ENCODE assay signal across 19 mouse cellular contexts in genomic region chr2:169445877-169446276, GRCm38 (mm10).
DNase-seq lines count a peak whose midpoint lies in the region; ATAC-seq and TF ChIP-seq lines count a peak whose summit lies in the region.
"Had no signal": no experiment of that assay in that cellular context is flagged by ENCODE, and none has a peak within 500 bp of the region (broad histone marks: within the 10 kb centered on the region; RNA-seq: fewer than 3 reads in every experiment).

No protein-coding gene starts in this region.

- peaks cover 14% of the 10 kb centered on the region; the same call in 1 of the 2 replicates for H3K4me1 ChIP-seq in forebrain, embryonic 14.5 days (ENCODE audit: control insufficient read depth, insufficient read depth, low read length)
- H3K4me1 ChIP-seq in hindbrain, embryonic 14.5 days (replicated peaks; ENCODE audit: control insufficient read depth, insufficient read depth, low read length), result peaks cover 18% of the 10 kb centered on the region
- peaks cover 10% of the 10 kb centered on the region for H3K4me1 ChIP-seq in midbrain, embryonic 16.5 days (ENCODE audit: control insufficient read depth, insufficient read depth, low read length)
- H3K4me1 ChIP-seq: embryonic facial prominence, embryonic 15.5 days; heart, embryonic 13.5 days had no signal

- H3K27ac ChIP-seq in forebrain, embryonic 14.5 days (ENCODE audit: low read depth, low read length), result no peak overlapping the region
- H3K27ac ChIP-seq in hindbrain, embryonic 14.5 days, result peak overlapping the region; percentile 62
- H3K27ac ChIP-seq in midbrain, embryonic 16.5 days (ENCODE audit: low read length), result peak overlapping the region; percentile 41; the same call in 1 of the 2 replicates
- no peak overlapping the region for H3K27ac ChIP-seq in gastrocnemius, adult 2 months
- H3K27ac ChIP-seq: embryonic facial prominence, embryonic 15.5 days; heart, adult 2 months; heart, embryonic 13.5 days; macrophage had no signal

- peak overlapping the region; percentile 9; the same call in 1 of the 2 replicates for H3K9ac ChIP-seq in forebrain, embryonic 14.5 days (ENCODE audit: low read length)
- peak overlapping the region; percentile 26; the same call in 1 of the 2 replicates for H3K9ac ChIP-seq in hindbrain, embryonic 14.5 days
- peak overlapping the region; percentile 5; the same call in 1 of the 2 replicates for H3K9ac ChIP-seq in midbrain, embryonic 16.5 days (ENCODE audit: low read depth, low read length)
- H3K9ac ChIP-seq: embryonic facial prominence, embryonic 15.5 days; heart, embryonic 13.5 days had no signal

- no peaks in the 10 kb centered on the region for H3K27me3 ChIP-seq in forebrain, embryonic 14.5 days (replicated peaks; ENCODE audit: control insufficient read depth, insufficient read depth, low read length)
- H3K27me3 ChIP-seq in hindbrain, embryonic 14.5 days (ENCODE audit: control insufficient read depth, insufficient read depth, low read length), result no peaks in the 10 kb centered on the region
- H3K27me3 ChIP-seq in midbrain, embryonic 16.5 days (ENCODE audit: control insufficient read depth, insufficient read depth, low read depth, low read length), result no peaks in the 10 kb centered on the region
- H3K27me3 ChIP-seq: embryonic facial prominence, embryonic 15.5 days; heart, embryonic 13.5 days had no signal

- TF ChIP-seq CTCF in gastrocnemius, adult 2 months (IDR thresholded peaks at IDR 0.05), result no peak

- 79% methylated on average over 5 of the region's 5 CpGs for WGBS in forebrain, embryonic 14.5 days
- 63% methylated on average over 5 of the region's 5 CpGs for WGBS in hindbrain, embryonic 14.5 days
- 67% methylated on average over 5 of the region's 5 CpGs for WGBS in midbrain, embryonic 16.5 days

- no peak for ATAC-seq in forebrain, embryonic 14.5 days
- ATAC-seq in hindbrain, embryonic 14.5 days (ENCODE audit: low FRiP score), result no peak
- ATAC-seq in midbrain, embryonic 16.5 days, result no peak
- ATAC-seq: CD4-positive, CD25-positive, alpha-beta regulatory T cell, adult 4 months had no signal

- H3K4me2 ChIP-seq in forebrain, embryonic 14.5 days (ENCODE audit: low read length), result peak overlapping the region; percentile 31
- peak overlapping the region; percentile 36 for H3K4me2 ChIP-seq in hindbrain, embryonic 14.5 days (replicated peaks)
- H3K4me2 ChIP-seq in midbrain, embryonic 16.5 days (ENCODE audit: low read length), result peak overlapping the region; percentile 20; the same call in 1 of the 2 replicates
- H3K4me2 ChIP-seq: embryonic facial prominence, embryonic 15.5 days; heart, embryonic 13.5 days had no signal

- DNase-seq in heart, adult 11 months, result peak; percentile 60
- no peak for DNase-seq in heart, adult 18-20 months
- DNase-seq in forebrain, embryonic 14.5 days (ENCODE audit: low spot score), result no peak
- no peak for DNase-seq in hindbrain, embryonic 14.5 days (ENCODE audit: low spot score)
- no peak for DNase-seq in gastrocnemius, adult 2 months
- no peak for DNase-seq in left cerebral cortex, postnatal 25 days (ENCODE audit: low spot score in 2 of 2)
- DNase-seq: adrenal gland, postnatal 14 days; cerebellum, adult 8-10 months; gastrocnemius, postnatal 14 days; heart, adult 2 months; heart, postnatal 14 days; kidney, adult 18-20 months; retina, postnatal 1 day; thymus, postnatal 14 days had no signal

- no peak overlapping the region for H3K4me3 ChIP-seq in forebrain, embryonic 14.5 days (ENCODE audit: low read depth, low read length)
- H3K4me3 ChIP-seq in hindbrain, embryonic 14.5 days (replicated peaks; ENCODE audit: low read length), result no peak overlapping the region
- no peak overlapping the region for H3K4me3 ChIP-seq in midbrain, embryonic 16.5 days (ENCODE audit: low read depth, low read length)
- H3K4me3 ChIP-seq in gastrocnemius, adult 2 months, result no peak overlapping the region
- H3K4me3 ChIP-seq: embryonic facial prominence, embryonic 15.5 days; heart, adult 2 months; heart, embryonic 13.5 days had no signal

- no peaks in the 10 kb centered on the region for H3K36me3 ChIP-seq in forebrain, embryonic 14.5 days (ENCODE audit: control insufficient read depth, insufficient read depth, low read length)
- no peaks in the 10 kb centered on the region for H3K36me3 ChIP-seq in hindbrain, embryonic 14.5 days (replicated peaks; ENCODE audit: control insufficient read depth, insufficient read depth)
- H3K36me3 ChIP-seq in midbrain, embryonic 16.5 days (ENCODE audit: control insufficient read depth, insufficient read depth, low read length), result no peaks in the 10 kb centered on the region
- H3K36me3 ChIP-seq: embryonic facial prominence, embryonic 15.5 days; heart, embryonic 13.5 days had no signal

- intact Hi-C loops in gastrocnemius, adult 2 months (cut with DNase I), result no loop called here
- intact Hi-C loops in left cerebral cortex, postnatal 25 days (cut with DNase I), result no loop called here

- no peaks in the 10 kb centered on the region for H3K9me3 ChIP-seq in forebrain, embryonic 14.5 days (replicated peaks; ENCODE audit: control insufficient read depth, low read length)
- H3K9me3 ChIP-seq in hindbrain, embryonic 14.5 days (ENCODE audit: control insufficient read depth, low read length), result no peaks in the 10 kb centered on the region
- H3K9me3 ChIP-seq in midbrain, embryonic 16.5 days (replicated peaks; ENCODE audit: control insufficient read depth, low read length, poor library complexity, severe bottlenecking), result no peaks in the 10 kb centered on the region
- H3K9me3 ChIP-seq: embryonic facial prominence, embryonic 15.5 days had no signal

Comparison
In these comparisons a context has a peak if more than half of its experiments do, and no peak if none do; other contexts are left out.
1. H3K27ac ChIP-seq: peak in hindbrain, embryonic 14.5 days (single experiment) and midbrain, embryonic 16.5 days (single experiment); none in forebrain, embryonic 14.5 days (single experiment) and gastrocnemius, adult 2 months (single experiment).
2. Peak in every context shown above with its lines, with median percentiles within 50 percentile points of each other: H3K4me2 ChIP-seq and H3K9ac ChIP-seq.